Mouse (Mus musculus) forebrain, embryonic 12.5 days (tissue): ENCODE measurements around the gene Zfp874a. TPM values are rescaled to one million over a fixed set of nuclear protein-coding genes. Genes with fewer than 3 reads are reported as not detected.

Experiments
- polyA plus RNA-seq: library from polyadenylated mRNA; unstranded; fragments of >200 nt; fragmentation: Nextera tagmentation; extraction: Ambion mirVana; gene quantifications from 2 replicates; pipeline ENCODE4 v1.2.1, GENCODE M21; 2016

Gene Zfp874a
- polyA plus RNA-seq, 1 experiment from 2014 or later, result 6.5 TPM

Other genes with a start within 250 kb of the Zfp874a start
- gene Zfp458, start 173.2 kb downstream of the Zfp874a start, polyA plus RNA-seq, result 2.8 and 3.4 TPM in 2 replicates
- 0.65 and 1.1 TPM in 2 replicates for gene Zfp457, start 145.1 kb downstream of the Zfp874a start, polyA plus RNA-seq
- gene Zfp595, start 119.1 kb downstream of the Zfp874a start, polyA plus RNA-seq, result 1.6 and 2.2 TPM in 2 replicates
- gene Gm28044, start 91.1 kb downstream of the Zfp874a start, polyA plus RNA-seq, result not detected in 2 replicates
- 0.87 and 0.94 TPM in 2 replicates for gene Zfp953, start 91.0 kb downstream of the Zfp874a start, polyA plus RNA-seq
- gene Gm28041, start 75.9 kb downstream of the Zfp874a start, polyA plus RNA-seq, result not detected in 2 replicates
- gene Zfp456, start 75.8 kb downstream of the Zfp874a start, polyA plus RNA-seq, result 0.56 and 0.86 TPM in 2 replicates
- gene Zfp429, start 51.8 kb downstream of the Zfp874a start, polyA plus RNA-seq, result 3.3 and 4.1 TPM in 2 replicates
- 1.1 TPM in 2 replicates for gene Zfp459, start 30.2 kb downstream of the Zfp874a start, polyA plus RNA-seq
- gene Zfp874b, start 32.6 kb upstream of the Zfp874a start, polyA plus RNA-seq, result 1.4 and 2.0 TPM in 2 replicates
- gene Zfp58, start 48.9 kb upstream of the Zfp874a start, polyA plus RNA-seq, result 17.5 and 18.0 TPM in 2 replicates
- gene Gm26965, start 74.5 kb upstream of the Zfp874a start, polyA plus RNA-seq, result not detected in 2 replicates
- gene Zfp87, start 74.6 kb upstream of the Zfp874a start, polyA plus RNA-seq, result 28.3 and 29.7 TPM in 2 replicates
- gene Zfp748, start 102.2 kb upstream of the Zfp874a start, polyA plus RNA-seq, result 15.7 and 16.6 TPM in 2 replicates
- gene Zfp729b, start 158.1 kb upstream of the Zfp874a start, polyA plus RNA-seq, result 4.8 and 5.3 TPM in 2 replicates
- 0.49 TPM in 1 of 2 replicates, not detected in the other for gene Gm49345, start 186.1 kb upstream of the Zfp874a start, polyA plus RNA-seq
- gene Zfp729a, start 186.2 kb upstream of the Zfp874a start, polyA plus RNA-seq, result 3.4 and 3.8 TPM in 2 replicates
- 13.5 and 13.8 TPM in 2 replicates for gene Zfp738, start 235.4 kb upstream of the Zfp874a start, polyA plus RNA-seq